Mouse (Mus musculus) c-Kit-positive CD71-negative TER-119-negative erythroid progenitor cells, embryonic 14.5 days (primary cell): ENCODE data around the gene Clstn3.
"Not testable (repeated sequence)": the region's sequence is repeated elsewhere in the genome, so short reads cannot be mapped to it uniquely, and the experiment has no call there.

ENCODE experiments used
- DNase-seq: peaks from one replicate; pipeline ENCODE4 v3.0.0-alpha.2; 2013; ENCODE audit warnings: low read depth

Clstn3 gene

GRCm38 (mm10) chr6:124414150-124414926 lies 50.3 kb downstream of the Clstn3 start:
- peak; percentile 23 for DNase-seq

- DNase-seq = no peak
Observed at GRCm38 (mm10) chr6:124413770-124414149, 50.8 kb downstream of the Clstn3 start.

- no peak for DNase-seq
Observed at GRCm38 (mm10) chr6:124408355-124408754, 56.2 kb downstream of the Clstn3 start.

GRCm38 (mm10) chr6:124407180-124407579 lies 57.4 kb downstream of the Clstn3 start:
- no peak for DNase-seq

DNA sequence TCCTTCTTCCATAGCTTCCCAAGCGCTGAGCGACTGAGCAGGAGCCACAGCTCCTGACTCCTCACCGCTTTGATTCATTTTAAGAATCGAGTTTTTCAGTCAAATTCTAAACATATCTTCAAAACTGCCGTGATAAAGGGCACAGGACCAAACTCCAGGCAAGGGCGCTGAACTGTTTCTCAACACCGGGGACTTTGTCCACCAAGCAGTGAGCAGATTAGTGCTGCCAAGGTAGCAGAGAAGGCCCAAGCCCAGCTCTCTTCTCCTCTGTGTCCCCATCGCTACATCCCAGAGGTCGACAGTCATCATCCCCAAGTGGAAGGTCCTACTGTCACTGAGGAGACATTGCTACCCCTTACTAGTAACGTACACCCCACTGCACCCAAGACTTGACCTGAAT lies 58.3 kb downstream of the Clstn3 start:
- DNase-seq = no peak

DNA sequence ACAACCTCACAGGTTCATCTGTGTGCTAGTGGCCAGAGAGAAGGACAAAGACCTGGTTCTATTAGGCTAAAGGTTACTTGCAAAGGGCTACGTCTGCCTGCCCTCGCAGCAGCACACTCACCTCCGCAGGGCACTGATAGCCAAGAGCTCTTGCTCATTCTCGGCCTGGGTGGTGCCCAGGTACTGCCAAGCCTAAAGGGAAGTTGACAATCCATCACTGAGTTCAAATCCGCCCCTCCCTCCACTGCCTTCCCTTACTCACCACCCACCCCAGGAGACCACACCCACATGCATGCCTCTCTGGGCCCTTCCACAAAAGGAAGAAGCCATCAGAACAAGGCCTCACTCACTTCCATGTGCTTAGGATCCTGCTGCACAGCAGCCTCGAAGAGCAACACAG lies 64.9 kb downstream of the Clstn3 start:
- DNase-seq = no peak

DNA sequence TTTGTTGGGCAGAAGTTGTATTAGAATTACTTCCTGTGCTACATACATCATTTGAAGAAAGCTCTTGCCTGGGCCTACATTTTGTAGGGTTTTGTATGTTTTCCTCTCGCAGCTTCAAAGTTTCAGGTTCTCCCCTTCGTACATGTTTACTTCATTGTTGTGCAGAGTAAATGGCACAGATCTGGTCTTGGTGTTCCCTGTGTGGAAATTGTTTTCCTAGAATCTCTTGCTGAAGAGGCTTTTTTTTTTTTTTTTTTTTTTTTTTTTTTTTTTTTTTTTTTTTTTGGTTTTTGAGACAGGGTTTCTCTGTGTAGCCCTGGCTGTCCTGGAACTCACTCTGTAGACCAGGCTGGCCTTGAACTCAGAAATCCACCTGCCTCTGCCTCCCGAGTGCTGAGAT lies 69.6 kb downstream of the Clstn3 start:
- DNase-seq = not testable (repeated sequence)
